Comparison of ENCODE assay signal across 8 mouse cellular contexts in genomic region chr12:52834781-52835279, GRCm38 (mm10).
DNase-seq lines count a peak whose midpoint lies in the region; ATAC-seq and TF ChIP-seq lines count a peak whose summit lies in the region.

No protein-coding gene starts in this region.

- peak; percentile 14 for DNase-seq in ZHBTc4 (ENCODE audit: low read depth, low spot score)
- no peak for DNase-seq in midbrain, embryonic 10.5 days (ENCODE audit: low spot score)
- DNase-seq in layer of hippocampus, postnatal 25 days (ENCODE audit: extremely low spot score in 1 of 2, low spot score in 1 of 2) = no peak
- no peak for DNase-seq in layer of hippocampus, adult 11-12 months (ENCODE audit: low spot score)
- DNase-seq in natural killer cell, adult 2 months (ENCODE audit: low spot score in 2 of 2) = no peak
- no peak for DNase-seq in thymus, adult 2 months

- ATAC-seq in embryonic facial prominence, embryonic 12.5 days (ENCODE audit: insufficient number of reproducible peaks, insufficient read depth, low FRiP score, low TSS enrichment) = no peak
- ATAC-seq in heart, embryonic 16.5 days (replicated peaks; ENCODE audit: extremely low read depth, insufficient read depth, low FRiP score) = no peak

- H3K9ac ChIP-seq in embryonic facial prominence, embryonic 12.5 days = no peak overlapping the region
- no peak overlapping the region for H3K9ac ChIP-seq in heart, embryonic 16.5 days (ENCODE audit: low read length)

- H3K4me1 ChIP-seq in embryonic facial prominence, embryonic 12.5 days = peaks cover 29% of the 10 kb centered on the region
- peaks cover 24% of the 10 kb centered on the region for H3K4me1 ChIP-seq in heart, embryonic 16.5 days (ENCODE audit: control insufficient read depth, insufficient read depth, low read length)
- peaks cover 66% of the 10 kb centered on the region for H3K4me1 ChIP-seq in midbrain, embryonic 10.5 days
- H3K4me1 ChIP-seq in thymus, adult 2 months (replicated peaks; ENCODE audit: control insufficient read depth, insufficient read depth, low read length) = peaks cover 14% of the 10 kb centered on the region

- WGBS in embryonic facial prominence, embryonic 12.5 days = 33% methylated on average over 6 of the region's 6 CpGs
- WGBS in heart, embryonic 16.5 days = 44% methylated on average over 6 of the region's 6 CpGs
- WGBS in midbrain, embryonic 10.5 days = 59% methylated on average over 6 of the region's 6 CpGs
- WGBS in thymus, adult 2 months = 95% methylated on average over 6 of the region's 6 CpGs

- H3K4me2 ChIP-seq in embryonic facial prominence, embryonic 12.5 days (replicated peaks) = peak overlapping the region; percentile 26
- peak overlapping the region; percentile 26; the same call in 1 of the 2 replicates for H3K4me2 ChIP-seq in heart, embryonic 16.5 days (ENCODE audit: low read depth, low read length)

- H3K9me3 ChIP-seq in embryonic facial prominence, embryonic 12.5 days = no peaks in the 10 kb centered on the region
- no peaks in the 10 kb centered on the region for H3K9me3 ChIP-seq in heart, embryonic 16.5 days (replicated peaks; ENCODE audit: control insufficient read depth, low read length)
- H3K9me3 ChIP-seq in midbrain, embryonic 10.5 days (replicated peaks) = no peaks in the 10 kb centered on the region

- peak overlapping the region; percentile 70 for H3K27ac ChIP-seq in embryonic facial prominence, embryonic 12.5 days
- peak overlapping the region; percentile 54 for H3K27ac ChIP-seq in heart, embryonic 16.5 days (ENCODE audit: low read length)
- peak overlapping the region; percentile 88 for H3K27ac ChIP-seq in midbrain, embryonic 10.5 days (replicated peaks)
- no peak overlapping the region for H3K27ac ChIP-seq in thymus, adult 2 months (ENCODE audit: control insufficient read depth, insufficient read depth, low read length)

- no peak for TF ChIP-seq CTCF in thymus, adult 2 months (IDR thresholded peaks at IDR 0.05; ENCODE audit: borderline replicate concordance, control insufficient read depth, extremely low read depth, insufficient read depth, low read length, poor library complexity)

- H3K27me3 ChIP-seq in embryonic facial prominence, embryonic 12.5 days = no peaks in the 10 kb centered on the region
- no peaks in the 10 kb centered on the region for H3K27me3 ChIP-seq in heart, embryonic 16.5 days (ENCODE audit: control insufficient read depth, insufficient read depth, low read length)
- no peaks in the 10 kb centered on the region for H3K27me3 ChIP-seq in midbrain, embryonic 10.5 days (ENCODE audit: low read depth, poor library complexity, severe bottlenecking)
- H3K27me3 ChIP-seq in thymus, adult 2 months (ENCODE audit: control insufficient read depth, insufficient read depth, low read length) = no peaks in the 10 kb centered on the region

- H3K36me3 ChIP-seq in embryonic facial prominence, embryonic 12.5 days = no peaks in the 10 kb centered on the region
- no peaks in the 10 kb centered on the region for H3K36me3 ChIP-seq in heart, embryonic 16.5 days (ENCODE audit: control insufficient read depth, insufficient read depth)
- H3K36me3 ChIP-seq in midbrain, embryonic 10.5 days = no peaks in the 10 kb centered on the region
- H3K36me3 ChIP-seq in thymus, adult 2 months (ENCODE audit: control insufficient read depth, insufficient read depth, low read length) = no peaks in the 10 kb centered on the region

- no peak overlapping the region for H3K4me3 ChIP-seq in embryonic facial prominence, embryonic 12.5 days
- no peak overlapping the region for H3K4me3 ChIP-seq in heart, embryonic 16.5 days (ENCODE audit: low read length)
- no peak overlapping the region for H3K4me3 ChIP-seq in midbrain, embryonic 10.5 days
- no peak overlapping the region for H3K4me3 ChIP-seq in thymus, adult 2 months (ENCODE audit: control insufficient read depth, insufficient read depth, low read length)

- TF ChIP-seq POLR2A in thymus, adult 2 months (IDR thresholded peaks at IDR 0.05; ENCODE audit: control insufficient read depth, extremely low read depth, insufficient read depth, low read length, poor library complexity) = no peak
